Mouse (Mus musculus): ENCODE results near the gene Plekhm2.

Plekhm2 gene

DNA sequence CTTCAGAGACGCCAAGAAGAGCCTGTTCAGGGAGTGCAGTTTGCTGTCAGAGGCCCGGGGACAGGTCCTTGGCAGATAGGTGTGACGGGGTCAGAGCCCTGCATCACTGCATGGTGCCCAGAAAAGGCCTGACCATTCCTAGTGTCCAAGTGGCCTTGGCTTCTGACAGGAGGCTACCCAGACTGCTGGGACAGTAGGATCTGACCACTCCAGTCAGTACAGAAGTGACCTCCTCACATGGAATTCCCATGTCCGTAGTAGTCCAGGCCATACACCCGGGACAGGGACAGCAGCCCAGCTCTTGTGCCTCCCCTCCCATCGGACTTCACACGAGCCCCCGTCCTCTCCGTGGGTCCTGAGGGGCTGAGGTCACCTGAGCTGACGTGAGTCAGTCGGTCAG, 34.7 kb downstream of the Plekhm2 start:
- DNase-seq (ENCODE audit: low spot score) = no peak

DNA sequence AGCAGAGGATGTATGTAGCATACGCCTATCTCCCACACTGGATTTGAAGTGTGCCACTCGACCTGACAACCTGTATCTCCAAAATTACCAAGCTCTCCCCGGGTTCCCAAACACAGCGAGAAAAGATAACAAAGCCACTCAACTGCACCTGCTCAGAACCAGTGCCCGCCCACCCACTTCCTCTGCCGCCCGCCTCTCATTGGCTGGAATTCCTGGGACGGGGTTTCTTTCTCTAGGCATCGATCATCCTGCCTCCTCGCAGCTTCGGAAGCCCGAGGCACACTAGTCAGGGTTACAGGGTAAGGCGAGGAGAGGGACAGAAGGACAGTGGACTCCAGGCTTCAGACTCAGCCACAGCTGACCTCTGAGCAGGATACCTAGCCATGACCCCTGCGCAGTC, 36.0 kb downstream of the Plekhm2 start:
- no peak for DNase-seq (ENCODE audit: low spot score)

DNA sequence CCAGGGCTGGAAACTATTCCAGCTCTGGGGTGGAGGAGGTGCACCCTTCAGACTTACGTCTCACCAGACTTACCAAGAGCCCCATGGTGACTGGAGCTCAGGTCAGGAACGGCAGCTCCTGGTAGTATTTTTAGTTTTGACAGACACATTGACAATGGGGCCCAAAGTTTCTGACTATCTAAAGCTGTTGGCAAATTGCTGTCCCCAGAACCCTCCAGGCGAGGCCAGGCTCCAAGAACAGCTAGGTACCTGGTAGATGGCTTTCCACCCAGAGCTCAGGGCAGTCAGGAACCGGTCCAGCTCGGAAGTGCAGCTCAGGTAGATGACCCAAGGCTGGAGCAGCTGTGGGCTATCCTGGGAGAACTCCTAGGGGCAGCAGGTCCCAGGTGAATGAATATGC, 37.2 kb downstream of the Plekhm2 start:
- DNase-seq (ENCODE audit: low spot score) = no peak

DNA sequence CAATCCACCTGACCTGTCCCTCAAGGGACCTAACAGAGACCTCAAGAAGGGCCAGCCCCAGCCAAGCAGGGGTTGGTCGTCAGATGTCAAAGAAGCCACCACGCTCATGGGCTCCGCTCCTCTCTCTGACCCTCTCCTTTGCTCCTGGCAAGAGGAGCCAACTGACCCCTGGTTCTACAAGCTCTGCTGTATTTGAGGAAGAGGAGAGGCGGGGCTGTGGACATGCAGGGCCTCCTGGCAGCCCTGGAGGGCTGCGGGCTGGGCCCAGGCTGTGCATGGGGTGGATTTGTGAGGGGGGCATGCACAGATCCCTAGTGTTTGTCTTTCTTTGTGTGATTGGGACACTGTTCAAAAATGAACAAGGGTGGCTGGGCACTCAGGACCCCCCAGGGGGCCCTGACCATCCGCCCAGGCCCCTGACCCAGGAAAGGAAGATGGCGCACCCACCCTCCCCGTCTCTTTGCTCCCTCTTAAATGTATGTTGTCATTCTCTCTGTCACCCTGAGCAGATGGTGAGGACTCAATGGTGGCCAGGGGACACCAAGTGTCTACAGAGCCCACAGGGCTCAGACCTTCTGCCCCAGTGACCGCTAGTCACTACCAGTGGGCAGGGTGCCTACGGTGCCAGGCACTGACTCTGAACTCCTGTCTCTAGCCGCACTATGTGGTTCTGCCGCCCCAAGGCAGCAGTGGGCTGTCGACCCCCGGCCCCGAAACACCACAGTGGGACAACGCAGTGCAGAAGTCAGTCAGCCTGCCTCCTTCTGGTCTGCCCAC, 38.7 kb downstream of the Plekhm2 start:
- no peak for DNase-seq (ENCODE audit: low spot score)

DNA sequence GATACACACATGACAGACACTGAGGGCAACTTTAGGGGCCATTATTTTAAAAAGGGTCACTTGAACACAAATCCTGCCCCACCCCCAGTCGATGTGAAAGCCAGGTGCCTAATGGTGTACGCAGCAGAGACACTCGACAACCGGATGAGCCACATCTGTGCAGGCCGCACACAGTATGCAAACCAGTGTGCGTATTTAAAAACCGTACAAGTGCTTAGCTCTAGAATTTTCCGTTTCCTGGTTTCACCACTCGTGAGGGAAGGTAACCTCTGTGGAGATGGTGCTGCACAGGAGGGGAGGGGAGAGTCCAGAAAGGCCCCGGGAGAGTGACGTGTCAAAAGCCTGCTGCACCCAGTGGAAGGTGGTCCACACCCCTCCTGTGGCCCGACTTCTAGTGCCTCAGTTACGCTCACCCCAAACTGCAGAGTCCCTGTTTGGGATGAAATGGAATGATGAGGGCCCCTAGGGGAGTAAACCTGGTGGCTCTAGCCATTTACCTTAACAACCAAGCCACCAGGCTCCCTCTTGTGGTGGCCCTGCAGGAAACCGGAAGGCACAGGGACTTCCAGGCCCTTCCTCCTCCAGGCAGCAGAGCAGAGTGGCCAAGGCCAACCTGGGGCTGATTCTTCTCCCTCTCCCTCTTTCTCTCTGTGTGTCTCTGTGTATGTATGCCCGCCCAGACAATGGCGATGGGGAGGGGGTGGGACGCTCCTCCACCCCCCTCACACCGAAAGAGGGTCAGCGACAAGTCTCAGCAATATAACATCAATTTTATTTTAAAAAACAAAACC, 39.5 kb downstream of the Plekhm2 start:
- DNase-seq (ENCODE audit: low spot score) = no peak

DNA sequence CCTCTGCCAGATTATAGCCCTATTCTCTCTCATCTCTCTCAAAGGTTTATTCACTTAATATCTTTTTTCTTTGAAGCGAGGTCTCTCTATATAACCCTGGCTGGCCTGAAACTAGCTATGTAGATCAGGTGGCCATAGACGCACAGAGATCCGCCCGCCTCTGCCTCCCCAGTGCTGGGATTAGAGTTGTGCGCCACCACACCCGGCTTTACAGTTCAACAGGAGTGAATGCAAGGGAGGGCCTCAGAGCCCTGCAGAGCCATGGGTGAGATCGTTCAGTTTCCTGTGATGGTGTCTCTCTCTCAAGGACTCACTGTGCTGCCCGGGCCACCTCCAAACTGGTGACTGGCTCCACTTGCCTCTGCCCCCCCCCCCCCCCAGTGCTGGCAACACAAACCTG, 40.6 kb downstream of the Plekhm2 start:
- no peak for DNase-seq (ENCODE audit: low spot score)

DNA sequence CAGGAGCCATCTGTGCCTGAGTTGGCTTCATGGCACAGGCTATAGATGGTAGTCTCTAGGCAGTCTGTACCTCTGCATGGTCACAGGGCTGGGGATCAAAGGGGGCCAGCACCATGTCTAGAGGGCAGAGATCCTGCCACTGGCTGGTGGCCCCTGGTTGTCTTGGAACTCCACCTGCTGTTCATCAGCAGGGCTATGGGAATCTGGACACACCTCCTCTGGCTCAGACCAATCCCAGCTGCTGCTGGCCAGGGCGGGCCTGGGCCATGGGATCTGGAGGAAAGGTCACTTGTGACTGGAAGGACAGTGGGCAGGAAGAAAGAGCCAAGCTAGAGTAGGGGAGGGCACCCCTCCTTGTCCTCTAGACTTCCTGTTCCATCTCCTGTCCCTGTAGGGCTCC, 41.0 kb downstream of the Plekhm2 start, which contains the start of gene Slc25a34:
Gene Slc25a34 (minus strand): TSS at position 156 of the 400 bp plus-strand sequence.
- no peak for DNase-seq (ENCODE audit: low spot score)

DNA sequence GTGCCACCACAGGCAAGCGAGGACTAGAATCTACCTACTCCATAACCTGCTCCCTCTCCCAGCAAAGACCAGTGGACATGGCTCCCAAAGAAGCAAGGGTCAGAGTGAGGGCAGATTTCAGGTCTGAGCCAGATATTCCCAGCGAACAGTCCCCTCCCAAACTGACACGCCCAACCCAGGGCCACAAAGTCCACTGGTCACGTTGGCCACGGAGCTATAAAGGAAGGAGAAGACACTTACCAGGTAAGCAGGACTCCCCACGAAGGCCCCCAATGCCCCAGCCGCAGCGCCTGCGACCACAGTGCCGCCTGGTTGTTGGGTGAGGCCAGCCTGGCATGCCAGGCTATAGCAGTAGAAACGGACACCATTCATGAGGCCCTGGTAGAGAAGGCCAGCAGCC, 41.7 kb downstream of the Plekhm2 start:
- no peak for DNase-seq (ENCODE audit: low spot score)

DNA sequence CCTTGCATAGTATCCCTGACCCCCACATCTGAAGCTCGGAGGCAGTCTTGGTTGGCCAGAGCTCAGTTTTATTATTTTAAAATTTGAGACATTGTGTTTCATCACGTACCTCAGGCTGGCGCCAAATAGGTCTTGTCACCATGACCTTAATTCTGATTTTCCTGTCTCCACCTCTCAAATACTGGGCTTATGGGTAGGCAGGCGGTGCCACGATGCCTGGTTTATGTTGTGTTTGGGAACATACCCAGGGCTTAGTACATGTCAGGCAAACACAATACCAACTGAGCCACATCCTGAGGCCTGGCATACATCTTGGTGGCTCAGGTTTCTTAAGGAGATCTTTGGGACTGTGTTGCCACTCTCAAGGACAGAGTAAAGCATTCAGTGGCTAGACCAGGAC, 42.1 kb downstream of the Plekhm2 start:
- no peak for DNase-seq (ENCODE audit: low spot score)

DNA sequence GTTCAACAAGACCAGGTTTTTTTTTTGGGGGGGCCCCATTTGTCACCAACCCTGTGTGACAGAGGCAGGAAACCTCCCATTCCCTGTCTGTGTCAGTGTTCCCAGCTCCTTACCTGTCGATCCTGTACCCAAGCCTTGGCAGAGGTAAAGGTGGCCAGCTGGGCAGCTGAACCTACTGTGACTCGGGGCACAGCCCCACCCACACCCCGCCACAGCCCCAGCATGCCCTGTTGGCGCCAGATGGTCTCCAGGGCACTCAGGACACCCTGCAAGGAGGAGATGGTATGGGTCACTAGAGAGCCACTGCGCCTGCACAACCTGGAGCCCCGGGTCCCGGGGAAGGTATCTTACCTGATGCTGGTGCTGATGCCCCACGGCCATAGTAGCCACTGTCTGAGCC, 42.6 kb downstream of the Plekhm2 start:
- DNase-seq (ENCODE audit: low spot score) = no peak

DNA sequence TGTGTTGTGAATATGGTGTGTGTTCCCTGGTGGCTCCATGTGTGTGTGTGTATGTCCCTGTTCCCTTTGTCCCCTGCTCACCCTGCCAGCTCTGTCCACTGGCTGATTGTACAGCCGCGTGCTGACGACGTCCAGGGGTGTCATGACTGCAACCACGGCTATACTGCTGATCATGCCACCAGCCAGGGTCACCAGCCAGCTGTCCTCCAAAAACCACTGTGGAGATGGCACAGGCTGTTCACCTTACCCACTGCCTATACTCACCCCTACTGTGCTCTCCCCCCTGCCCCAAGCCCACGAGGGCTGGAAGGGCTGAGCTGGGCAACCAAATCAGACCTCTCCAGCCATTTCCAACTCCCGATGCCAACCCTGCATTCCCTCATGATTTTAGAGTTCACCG, 43.4 kb downstream of the Plekhm2 start:
- DNase-seq (ENCODE audit: low spot score) = no peak

DNA sequence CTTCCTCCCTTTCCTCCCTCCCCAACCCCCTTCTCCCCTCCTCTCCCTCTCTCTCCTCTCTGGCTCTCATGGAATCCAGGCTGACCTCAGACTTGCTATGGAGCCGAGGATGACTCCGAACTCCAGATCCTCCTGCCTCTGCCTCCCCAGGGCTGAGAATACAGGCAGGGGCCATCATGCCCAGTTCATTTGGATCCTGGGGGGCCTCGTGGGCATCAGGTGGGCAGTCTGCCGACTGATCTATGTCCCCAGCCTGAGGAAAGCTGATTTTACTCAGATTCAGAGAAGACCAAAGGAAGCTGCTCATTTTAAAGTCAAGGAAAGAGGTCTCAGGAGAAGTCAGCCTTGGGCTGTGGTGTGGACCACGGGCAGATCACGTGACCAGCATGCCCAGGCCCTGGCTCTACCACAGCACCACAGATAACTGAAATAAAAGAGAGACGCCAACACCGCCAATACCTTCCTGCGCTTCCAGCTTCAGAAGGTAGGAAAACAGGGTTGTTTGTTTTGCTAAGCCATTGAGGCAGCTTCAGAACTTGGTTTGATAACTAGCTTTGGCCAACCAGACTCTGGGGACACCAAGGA, 45.3 kb downstream of the Plekhm2 start:
- DNase-seq (ENCODE audit: low spot score) = no peak

DNA sequence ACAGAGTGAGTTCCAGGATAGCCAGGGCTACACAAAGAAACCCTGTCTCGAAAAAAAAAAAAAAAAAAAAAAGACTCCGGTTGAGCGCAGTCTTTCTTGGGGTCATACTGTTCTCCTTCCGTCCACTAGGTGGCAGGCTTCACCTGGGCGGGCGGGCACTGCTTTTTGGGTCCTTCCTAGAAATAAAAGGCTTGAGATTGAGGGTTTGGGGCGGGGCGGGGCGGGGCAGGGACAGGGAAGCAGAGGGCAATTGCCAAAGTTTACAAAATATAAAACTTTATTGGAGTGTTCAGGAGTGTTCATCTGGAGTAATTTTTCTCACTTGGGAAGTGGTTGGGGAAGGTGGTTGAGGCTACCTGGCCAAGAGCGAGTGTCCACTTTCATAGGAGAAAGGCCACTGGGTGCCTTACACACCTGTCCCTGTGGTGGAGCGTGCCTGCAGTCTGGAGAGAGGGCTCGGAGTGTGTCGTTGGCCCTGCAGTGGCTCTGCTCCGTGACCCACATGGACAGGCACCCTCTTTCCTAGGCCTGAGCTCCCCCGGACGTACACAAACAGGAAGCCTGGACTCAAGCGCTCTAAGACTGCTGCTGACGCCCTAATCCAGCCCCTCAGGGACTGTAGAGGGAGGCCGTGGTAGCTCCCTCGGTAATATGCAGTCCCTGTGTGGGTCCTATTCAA, 46.0 kb downstream of the Plekhm2 start, which contains the start of gene Tmem82:
Gene Tmem82 (minus strand): TSS at position 69 of the 679 bp plus-strand sequence.
- no peak for DNase-seq (ENCODE audit: low spot score)

DNA sequence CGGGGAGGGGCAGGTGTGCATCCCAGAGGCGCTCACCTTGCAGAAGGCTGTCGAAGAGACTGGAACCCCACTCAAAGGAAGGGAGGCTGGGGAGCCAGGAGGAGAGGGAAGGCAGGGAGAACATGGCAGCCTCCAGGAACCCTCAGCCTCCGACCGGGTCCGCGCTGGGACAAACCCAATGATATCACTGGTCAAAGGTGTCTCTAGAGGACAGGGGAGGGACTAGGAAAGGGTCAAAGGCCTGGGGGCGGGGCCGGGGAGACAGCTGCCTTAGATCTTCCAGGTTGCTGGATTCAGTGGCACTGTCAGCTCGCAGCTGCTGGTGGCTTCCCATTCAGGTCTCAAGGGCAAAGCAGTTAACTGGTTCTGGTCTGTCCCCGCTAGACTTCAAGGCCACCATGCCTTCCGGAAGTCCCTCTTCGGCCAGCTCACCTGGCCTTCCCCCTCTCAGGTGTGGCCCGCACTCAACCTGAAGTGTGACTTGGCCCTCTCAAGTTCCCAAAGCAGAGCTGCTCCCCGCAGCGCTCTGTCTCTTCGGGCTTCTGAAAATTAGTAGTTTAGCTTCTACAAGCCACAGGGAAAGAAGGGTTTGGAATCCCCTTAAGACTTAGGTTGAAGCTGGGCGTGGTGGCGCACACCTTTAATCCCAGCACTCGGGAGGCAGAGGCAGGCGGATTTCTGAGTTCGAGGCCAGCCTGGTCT, 46.7 kb downstream of the Plekhm2 start:
- DNase-seq (ENCODE audit: low spot score) = no peak

DNA sequence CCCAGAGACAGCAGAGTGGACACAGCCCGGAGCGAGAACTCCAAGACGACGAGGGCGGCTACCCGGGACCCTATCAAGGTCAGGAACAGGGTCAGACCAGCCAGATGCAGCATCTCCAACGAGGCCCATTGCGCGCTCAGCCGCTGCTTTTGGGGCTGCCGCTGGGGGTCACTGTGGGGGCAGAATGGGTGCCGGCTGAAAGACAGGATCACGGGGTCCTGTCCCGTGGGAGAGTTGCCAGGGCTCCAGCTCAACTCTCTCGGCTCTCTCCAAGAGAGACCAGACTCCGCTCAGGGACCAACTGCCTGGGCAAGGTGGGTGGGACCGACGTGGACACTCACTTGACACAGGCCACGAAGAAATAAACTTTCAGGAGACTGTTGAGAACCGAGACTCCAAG, 47.4 kb downstream of the Plekhm2 start:
- no peak for DNase-seq (ENCODE audit: low spot score)

DNA sequence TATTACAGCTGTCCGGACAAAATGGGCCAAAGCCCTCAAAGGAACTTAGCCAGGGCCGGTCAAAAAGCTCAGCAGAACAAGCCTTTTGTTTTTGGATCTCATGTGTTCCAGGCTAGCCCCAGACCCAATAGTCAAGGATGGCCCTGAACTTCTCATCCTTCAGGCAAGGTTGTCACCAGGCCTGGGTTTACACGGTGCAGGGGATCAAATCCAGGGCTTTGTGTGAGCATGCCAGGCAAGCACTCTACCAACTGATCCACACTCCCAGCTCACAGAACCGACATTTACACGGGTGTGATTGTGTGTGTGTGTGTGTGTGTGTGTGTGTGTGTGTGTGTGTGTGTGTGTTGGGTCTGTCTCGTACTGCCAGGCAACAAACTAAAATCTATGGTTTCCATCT, 47.9 kb downstream of the Plekhm2 start:
- no peak for DNase-seq (ENCODE audit: low spot score)

DNA sequence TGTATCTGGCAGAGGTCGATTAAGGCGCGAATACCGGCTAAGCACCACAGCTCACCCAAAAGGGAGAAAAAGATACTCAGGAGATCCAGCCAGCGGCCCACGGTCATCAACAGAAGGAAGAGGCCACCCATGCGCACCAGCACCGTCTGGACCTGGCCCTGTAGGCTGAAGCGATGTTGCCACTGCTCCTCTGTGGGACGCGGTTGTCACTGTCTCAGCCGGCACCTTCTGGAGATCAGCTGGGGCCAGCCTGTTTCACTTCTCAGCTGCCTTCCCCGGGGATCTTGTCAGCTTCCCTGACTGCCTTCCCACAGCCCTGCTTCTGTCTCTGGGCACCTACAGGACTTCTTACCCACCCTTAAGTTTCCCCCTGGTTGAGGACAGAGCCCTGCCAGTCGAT, 49.8 kb downstream of the Plekhm2 start:
- DNase-seq (ENCODE audit: low spot score) = no peak

DNA sequence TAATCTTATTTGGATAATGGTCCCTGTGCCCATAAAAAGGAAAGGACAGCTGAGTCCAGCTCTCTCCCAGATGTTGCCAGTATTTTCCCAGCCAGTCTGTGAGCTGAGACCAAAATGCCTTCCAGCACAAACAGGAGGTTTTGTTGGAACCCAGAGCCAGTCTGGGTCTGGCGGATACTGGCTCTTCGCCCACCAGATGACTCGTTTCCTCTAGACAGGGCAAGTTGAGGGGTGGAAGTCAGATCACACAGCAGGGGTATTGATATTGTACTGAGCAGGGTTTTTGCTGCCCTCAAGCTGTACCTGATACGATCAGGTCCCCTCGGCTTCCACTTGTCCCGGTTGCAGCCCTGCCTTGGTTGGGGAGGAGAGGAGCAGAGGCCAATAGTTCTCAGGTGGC, 55.2 kb downstream of the Plekhm2 start:
- DNase-seq (ENCODE audit: low spot score) = no peak

DNA sequence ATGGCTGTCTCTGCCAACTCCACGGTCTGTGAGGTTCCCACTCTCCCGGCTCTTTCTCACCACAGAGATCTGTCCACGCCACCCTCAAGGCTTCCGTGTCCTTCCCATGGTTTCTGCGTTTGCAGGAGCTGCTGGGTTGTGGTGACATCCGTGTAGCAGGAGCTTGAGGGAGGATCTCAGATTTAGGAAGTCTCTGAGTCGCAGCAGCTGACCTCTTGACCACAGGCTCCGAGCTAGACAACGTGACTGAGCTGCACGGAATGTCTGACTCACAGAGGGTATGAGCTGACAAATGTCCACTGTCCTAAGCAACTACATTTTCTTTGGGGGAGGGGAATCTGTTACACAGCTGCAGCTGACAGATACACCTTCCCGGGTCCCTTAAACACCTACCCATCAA, 58.8 kb downstream of the Plekhm2 start, which contains the start of gene Fblim1:
Gene Fblim1 (minus strand): TSS at position 236 of the 400 bp plus-strand sequence.
- no peak for DNase-seq (ENCODE audit: low spot score)

DNA sequence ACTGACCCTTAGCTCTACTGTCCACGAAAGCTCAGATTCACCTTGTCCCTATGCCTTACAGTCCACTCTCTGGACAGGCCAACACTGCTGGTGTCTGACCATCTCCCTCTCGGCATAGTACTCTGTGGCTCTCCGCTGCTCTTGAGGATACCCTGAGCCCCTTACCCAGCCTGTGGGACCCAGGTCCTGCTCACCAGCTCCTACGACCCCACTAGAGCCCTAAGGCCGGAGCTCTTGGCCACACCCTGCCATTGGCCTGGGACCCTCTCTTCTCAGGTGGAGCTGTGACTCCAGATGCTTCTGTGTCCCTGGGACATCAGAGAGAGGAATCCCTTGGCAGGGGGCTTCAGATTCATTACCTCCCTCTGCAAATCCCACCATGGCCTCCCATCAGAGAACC, 59.3 kb downstream of the Plekhm2 start:
- DNase-seq (ENCODE audit: low spot score) = no peak

DNA sequence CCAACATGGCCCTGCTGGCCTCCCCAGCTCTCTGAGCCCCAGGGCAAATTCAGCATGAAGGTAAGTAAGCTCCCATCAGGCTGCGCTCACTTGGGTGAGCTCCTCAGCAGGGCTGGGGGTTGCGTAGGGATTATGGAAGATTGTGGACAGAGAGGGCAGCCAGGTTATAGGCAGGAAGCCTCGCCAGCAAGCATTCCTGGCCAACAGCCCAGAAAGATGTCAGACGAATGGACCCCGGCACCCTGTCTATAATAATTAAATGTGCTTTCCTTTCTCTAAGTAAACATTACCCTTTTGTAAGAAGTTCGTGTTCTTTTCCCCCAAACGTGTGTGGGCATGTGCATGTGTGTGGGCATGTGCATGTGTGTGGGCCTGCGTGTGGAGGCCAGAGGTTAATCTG, 60.2 kb downstream of the Plekhm2 start:
- DNase-seq (ENCODE audit: low spot score) = no peak

DNA sequence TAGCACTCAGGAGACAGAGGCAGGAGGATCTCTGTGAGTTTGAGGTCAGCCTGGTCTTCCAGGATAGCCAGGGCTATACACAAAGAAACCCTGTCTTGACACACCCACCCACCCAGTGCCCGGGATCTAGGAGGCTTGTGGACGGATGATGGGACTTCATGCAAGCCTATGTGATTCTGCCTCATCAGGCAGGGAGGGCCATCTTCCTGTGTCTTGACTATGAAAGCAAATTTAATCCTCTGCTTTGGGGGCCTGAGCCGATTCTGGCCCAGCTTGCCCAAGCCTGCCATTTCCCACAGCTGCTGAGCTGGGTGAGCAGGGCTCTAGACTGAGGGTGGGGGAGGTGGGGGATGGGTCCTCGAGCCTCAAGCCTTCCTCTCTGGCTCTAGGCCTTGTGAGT, 60.8 kb downstream of the Plekhm2 start:
- DNase-seq (ENCODE audit: low spot score) = no peak
